In genomic region chr6:83502656-83503055, GRCm38 (mm10) we compare ENCODE assay signal across 10 mouse cellular contexts. TPM values are rescaled to one million over a fixed set of nuclear protein-coding genes. Genes with fewer than 3 reads are reported as not detected.
DNase-seq lines count a peak whose midpoint lies in the region; ATAC-seq lines count a peak whose summit lies in the region.
"Had no signal": no experiment of that assay in that cellular context is flagged by ENCODE, and none has a peak within 500 bp of the region (broad histone marks: within the 10 kb centered on the region; RNA-seq: fewer than 3 reads in every experiment).

No protein-coding gene starts in this region.

- H3K27me3 ChIP-seq in limb, embryonic 13.5 days: no peaks in the 10 kb centered on the region
- H3K27me3 ChIP-seq in limb, embryonic 10.5 days (ENCODE audit: low read depth, poor library complexity, severe bottlenecking): no peaks in the 10 kb centered on the region
- no peaks in the 10 kb centered on the region for H3K27me3 ChIP-seq in megakaryocyte, embryonic 14.5 days (replicated peaks)
- H3K27me3 ChIP-seq in kidney, embryonic 15.5 days: no peaks in the 10 kb centered on the region

- H3K9ac ChIP-seq in limb, embryonic 13.5 days: peak overlapping the region; percentile 39; the same call in 1 of the 2 replicates
- H3K9ac ChIP-seq in kidney, embryonic 15.5 days: no peak overlapping the region
- H3K9ac ChIP-seq: forebrain, postnatal 0 days had no signal

- H3K36me3 ChIP-seq in limb, embryonic 13.5 days: peaks cover 15% of the 10 kb centered on the region
- H3K36me3 ChIP-seq in limb, embryonic 10.5 days: peaks cover 24% of the 10 kb centered on the region
- peaks cover 47% of the 10 kb centered on the region for H3K36me3 ChIP-seq in megakaryocyte, embryonic 14.5 days (replicated peaks; ENCODE audit: low read length)
- peaks cover 10% of the 10 kb centered on the region; the same call in 1 of the 2 replicates for H3K36me3 ChIP-seq in kidney, embryonic 15.5 days

- DNase-seq in cerebellum, adult 8-10 months: peak; percentile 30
- DNase-seq in cerebellum, adult 9-10 months: no peak
- no peak for DNase-seq in limb, embryonic 10.5 days (ENCODE audit: low spot score)
- no peak for DNase-seq in retina, postnatal 1 day
- DNase-seq: forebrain, postnatal 0 days; spleen, adult 18-20 months had no signal

- peaks cover 15% of the 10 kb centered on the region for H3K4me1 ChIP-seq in limb, embryonic 13.5 days
- H3K4me1 ChIP-seq in limb, embryonic 10.5 days: peaks cover 14% of the 10 kb centered on the region
- H3K4me1 ChIP-seq in megakaryocyte, embryonic 14.5 days: peaks cover 70% of the 10 kb centered on the region
- H3K4me1 ChIP-seq in kidney, embryonic 15.5 days: peaks cover 31% of the 10 kb centered on the region

- 0 out of 2 replicates have a peak, but pooled peaks cover 2% of the 10 kb centered on the region for H3K9me3 ChIP-seq in limb, embryonic 13.5 days
- no peaks in the 10 kb centered on the region for H3K9me3 ChIP-seq in limb, embryonic 10.5 days (replicated peaks)
- H3K9me3 ChIP-seq in megakaryocyte, embryonic 14.5 days: no peaks in the 10 kb centered on the region
- H3K9me3 ChIP-seq in kidney, embryonic 15.5 days (replicated peaks): no peaks in the 10 kb centered on the region

- no peak overlapping the region for H3K4me2 ChIP-seq in limb, embryonic 13.5 days (replicated peaks)
- no peak overlapping the region for H3K4me2 ChIP-seq in kidney, embryonic 15.5 days

- WGBS in limb, embryonic 13.5 days: 87% methylated on average over 3 of the region's 3 CpGs
- WGBS in limb, embryonic 10.5 days: 82% methylated on average over 3 of the region's 3 CpGs
- 83% methylated on average over 3 of the region's 3 CpGs for WGBS in kidney, embryonic 15.5 days

- no peak for ATAC-seq in limb, embryonic 13.5 days (ENCODE audit: low FRiP score, low read depth)
- peak; percentile 55 for ATAC-seq in common myeloid progenitor, adult 5-6 weeks (replicated peaks; ENCODE audit: low read depth, poor library complexity, severe bottlenecking)
- no peak for ATAC-seq in kidney, embryonic 15.5 days (replicated peaks; ENCODE audit: low FRiP score)
- ATAC-seq: forebrain, postnatal 0 days had no signal

- no peak overlapping the region for H3K27ac ChIP-seq in limb, embryonic 13.5 days
- H3K27ac ChIP-seq in limb, embryonic 10.5 days: no peak overlapping the region
- H3K27ac ChIP-seq in kidney, embryonic 15.5 days: no peak overlapping the region

- H3K4me3 ChIP-seq in limb, embryonic 13.5 days: no peak overlapping the region
- H3K4me3 ChIP-seq in limb, embryonic 10.5 days: no peak overlapping the region
- H3K4me3 ChIP-seq in megakaryocyte, embryonic 14.5 days (replicated peaks): peak overlapping the region; percentile 67
- H3K4me3 ChIP-seq in kidney, embryonic 15.5 days (replicated peaks): no peak overlapping the region

RNA-seq across cellular contexts. Expression of gene Dguok, which starts 4.1 kb away (rescaled TPM):
- 88.4 and 89.5 TPM in 2 replicates for polyA plus RNA-seq in limb, embryonic 13.5 days (2015; fragmentation: Nextera tagmentation; extraction: Ambion mirVana)
- polyA plus RNA-seq in limb, embryonic 10.5 days (2016; fragmentation: Nextera tagmentation; extraction: Ambion mirVana): 58.0 and 69.5 TPM in 2 replicates
- total RNA-seq in common myeloid progenitor, adult 5-6 weeks (2017): 34.3 and 38.0 TPM in 2 replicates
- 8.7 and 10.8 TPM in 2 replicates for polyA plus RNA-seq in megakaryocyte, embryonic 14.5 days (2012; ENCODE audit: insufficient read depth, low replicate concordance)
- polyA plus RNA-seq in kidney, embryonic 15.5 days (2015; fragmentation: Nextera tagmentation; extraction: Ambion mirVana): 75.6 and 83.8 TPM in 2 replicates

RNA-seq across cellular contexts. Expression of gene Actg2, which starts 33.4 kb away (rescaled TPM):
- 2.9 and 3.4 TPM in 2 replicates for polyA plus RNA-seq in limb, embryonic 13.5 days (2015; fragmentation: Nextera tagmentation; extraction: Ambion mirVana)
- polyA plus RNA-seq in limb, embryonic 10.5 days (2016; fragmentation: Nextera tagmentation; extraction: Ambion mirVana): 0.43 and 1.3 TPM in 2 replicates
- not detected in 2 replicates for total RNA-seq in common myeloid progenitor, adult 5-6 weeks (2017)
- polyA plus RNA-seq in megakaryocyte, embryonic 14.5 days (2012; ENCODE audit: insufficient read depth, low replicate concordance): not detected in 2 replicates
- 25.1 and 130 TPM in 2 replicates for polyA plus RNA-seq in kidney, embryonic 15.5 days (2015; fragmentation: Nextera tagmentation; extraction: Ambion mirVana)

RNA-seq across cellular contexts. Expression of gene Tet3, which starts 43.8 kb away (rescaled TPM):
- 51.6 and 63.1 TPM in 2 replicates for polyA plus RNA-seq in limb, embryonic 13.5 days (2015; fragmentation: Nextera tagmentation; extraction: Ambion mirVana)
- 40.1 and 42.7 TPM in 2 replicates for polyA plus RNA-seq in limb, embryonic 10.5 days (2016; fragmentation: Nextera tagmentation; extraction: Ambion mirVana)
- 17.6 and 24.2 TPM in 2 replicates for total RNA-seq in common myeloid progenitor, adult 5-6 weeks (2017)
- polyA plus RNA-seq in megakaryocyte, embryonic 14.5 days (2012; ENCODE audit: insufficient read depth, low replicate concordance): 10.6 and 12.2 TPM in 2 replicates
- 51.0 and 51.4 TPM in 2 replicates for polyA plus RNA-seq in kidney, embryonic 15.5 days (2015; fragmentation: Nextera tagmentation; extraction: Ambion mirVana)
